Mouse (Mus musculus) spleen, postnatal 14 days (tissue): ENCODE measurements around the gene Hps3.
A peak's percentile ranks its signal among the peaks of the same experiment; 100 is the strongest.
"Not testable (repeated sequence)": the region's sequence is repeated elsewhere in the genome, so short reads cannot be mapped to it uniquely, and the experiment has no call there.

Experiments
- DNase-seq, 2 experiments: peaks; one replicate each; pipeline ENCODE4 v3.0.0; 2021 to 2022; ENCODE audit warnings: low spot score in 2 of 2

Gene Hps3

DNA sequence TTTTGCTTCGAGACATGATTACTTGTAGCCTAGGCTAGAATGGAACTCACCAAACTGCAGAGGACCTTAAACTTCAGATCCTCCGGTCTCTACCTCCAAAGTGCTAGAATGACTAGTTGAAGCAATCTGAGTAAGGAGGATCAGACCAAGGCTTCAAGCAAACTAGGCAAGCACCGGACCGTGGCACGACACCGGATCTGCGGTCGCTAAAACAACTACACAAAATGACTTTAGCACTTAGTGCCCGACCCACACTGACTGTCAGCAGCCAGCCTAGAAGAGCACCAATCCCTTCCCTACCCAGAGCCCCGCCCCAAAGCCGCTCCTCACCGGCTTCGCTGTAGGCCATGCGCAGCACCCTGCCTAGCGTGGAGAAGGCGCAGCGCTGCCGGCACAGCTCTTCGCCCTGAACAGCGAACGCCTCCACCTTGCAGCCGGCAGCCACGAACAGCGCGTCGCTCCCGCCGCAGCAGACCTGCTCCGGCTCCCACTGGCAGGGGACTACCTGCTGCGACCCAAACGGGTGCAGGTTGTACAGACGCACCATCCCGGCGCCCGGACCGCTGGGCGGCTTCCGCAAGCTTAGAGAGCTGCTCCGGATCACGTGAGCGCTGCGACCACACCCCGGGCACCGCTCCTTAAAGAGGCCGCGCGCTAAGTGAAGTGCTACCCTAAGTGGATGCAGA is at the start of gene Hps3:
Hps3 (minus strand) TSS at position 597 of the 686 bp plus-strand sequence.
- DNase-seq, result peak; percentile 72 to 76

DNA sequence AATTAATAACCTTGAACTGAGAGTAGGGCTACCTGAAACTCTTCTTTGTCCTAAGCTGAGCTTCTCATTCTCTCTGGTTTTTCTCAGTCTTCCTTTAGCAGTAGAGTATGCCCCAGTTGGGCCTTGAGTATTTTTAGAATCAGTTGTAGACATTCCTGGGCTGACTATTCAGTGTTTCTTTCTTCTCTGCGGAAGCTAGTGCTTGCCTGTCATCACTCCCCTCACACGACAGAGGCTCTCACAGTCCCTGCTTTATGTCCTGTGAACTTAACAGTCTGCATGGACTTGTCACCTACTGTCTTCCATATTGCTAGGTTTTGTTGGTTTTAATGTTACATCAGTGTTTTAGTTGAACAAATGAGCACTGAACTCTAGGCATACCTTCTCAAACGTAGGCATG is 47.0 kb upstream of the Hps3 start:
- DNase-seq, result no peak

DNA sequence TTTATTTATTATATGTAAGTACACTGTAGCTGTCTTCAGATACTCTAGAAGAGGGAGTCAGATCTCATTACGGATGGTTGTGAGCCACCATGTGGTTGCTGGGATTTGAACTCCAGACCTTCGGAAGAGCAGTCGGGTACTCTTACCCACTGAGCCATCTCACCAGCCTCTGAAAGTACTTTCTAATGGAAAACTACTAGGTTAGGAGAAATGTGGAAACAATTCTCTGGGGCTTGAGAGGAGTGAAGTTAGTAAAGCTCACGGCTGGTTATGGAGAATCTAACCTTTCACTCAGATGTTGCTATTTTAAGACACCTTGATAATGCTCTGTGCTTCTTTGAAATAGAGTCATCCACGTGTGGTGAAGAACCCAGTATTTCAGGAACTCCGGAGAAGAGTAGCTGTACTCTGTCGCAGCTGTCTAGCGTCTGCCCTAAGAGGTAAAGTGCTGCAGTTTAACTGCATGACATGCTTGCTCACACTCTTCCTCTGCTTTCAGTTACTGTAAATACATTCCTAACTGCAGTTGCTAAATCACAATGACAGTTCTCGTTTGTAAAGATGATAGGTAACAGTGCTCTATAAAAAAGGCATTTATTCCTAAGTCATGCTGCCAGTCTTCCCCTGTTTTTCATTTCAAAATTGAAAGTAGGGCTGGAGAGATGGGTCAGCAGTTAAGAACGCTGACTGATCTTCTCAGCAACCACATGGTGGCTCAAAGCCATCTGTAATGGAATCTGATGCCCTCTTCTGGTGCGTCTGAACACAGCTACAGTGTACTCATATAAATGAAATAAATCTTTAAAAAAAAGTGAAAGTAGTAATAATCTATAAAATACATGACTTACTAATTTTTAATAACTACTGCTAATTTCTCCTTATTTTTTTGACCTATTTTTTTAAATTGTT is 41.3 kb upstream of the Hps3 start:
- no peak for DNase-seq

DNA sequence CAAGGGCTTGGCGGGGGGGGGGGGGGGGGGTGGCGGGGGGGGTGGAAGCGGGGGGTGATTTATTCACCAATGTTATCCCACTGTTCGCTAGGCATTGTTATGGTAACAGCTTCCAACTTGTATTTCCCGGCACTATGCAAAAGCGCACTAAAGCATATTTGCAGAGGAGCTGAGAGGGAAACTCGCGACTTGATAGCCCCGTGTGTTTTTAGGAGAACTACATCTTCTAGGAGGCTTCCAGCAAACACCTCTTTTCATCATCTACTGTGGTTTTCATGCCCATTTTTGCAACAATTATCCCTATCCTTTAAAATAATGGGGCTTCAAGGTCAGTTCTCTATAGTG is 23.1 kb upstream of the Hps3 start:
- DNase-seq, result no peak

DNA sequence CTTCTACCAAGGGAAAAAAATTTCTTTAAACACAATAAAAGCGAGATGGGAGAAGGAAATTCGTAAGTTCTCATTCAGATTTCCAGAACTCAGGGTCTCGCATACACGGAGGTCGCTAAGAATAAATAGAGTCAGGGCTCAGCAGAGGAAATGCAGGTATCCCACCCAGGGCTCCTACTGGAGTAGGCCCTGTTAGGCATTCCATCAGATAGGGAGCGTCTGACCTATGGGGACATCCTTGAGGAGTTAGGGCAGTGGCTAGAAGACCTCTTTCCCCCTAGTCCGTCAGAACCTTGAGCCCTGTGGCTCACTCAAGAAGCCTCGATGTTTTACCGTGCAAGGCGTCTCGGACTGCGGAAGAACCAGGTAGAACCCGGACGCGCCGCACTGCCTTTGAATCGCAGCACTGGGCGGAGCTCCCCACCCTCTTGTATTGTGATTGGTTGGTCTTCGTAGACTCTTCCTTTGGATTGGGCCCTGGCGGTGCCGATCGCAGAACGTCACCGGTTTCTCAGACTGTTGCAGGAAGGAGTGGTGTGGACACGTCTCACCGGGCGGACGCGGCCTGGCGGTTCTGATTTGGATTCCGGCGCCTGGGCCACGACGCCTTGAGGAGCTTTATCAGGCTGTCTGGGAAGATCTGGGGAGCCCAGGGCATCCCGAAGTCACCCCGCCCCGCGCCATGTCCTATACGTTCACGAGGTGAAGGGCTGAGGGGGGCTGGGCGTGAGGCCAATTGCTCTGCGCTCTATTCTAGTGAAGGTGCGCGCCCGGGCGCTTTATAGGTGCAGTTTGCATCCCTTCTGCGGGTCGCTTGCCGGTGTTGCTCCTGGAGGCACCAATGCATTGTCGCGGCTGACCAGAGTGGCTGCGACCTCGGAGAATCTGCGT is 22.4 kb upstream of the Hps3 start, which contains the start of gene Hltf:
Hltf (plus strand) TSS at position 506 of the 891 bp plus-strand sequence.
- DNase-seq, result peak; percentile 82 to 85

DNA sequence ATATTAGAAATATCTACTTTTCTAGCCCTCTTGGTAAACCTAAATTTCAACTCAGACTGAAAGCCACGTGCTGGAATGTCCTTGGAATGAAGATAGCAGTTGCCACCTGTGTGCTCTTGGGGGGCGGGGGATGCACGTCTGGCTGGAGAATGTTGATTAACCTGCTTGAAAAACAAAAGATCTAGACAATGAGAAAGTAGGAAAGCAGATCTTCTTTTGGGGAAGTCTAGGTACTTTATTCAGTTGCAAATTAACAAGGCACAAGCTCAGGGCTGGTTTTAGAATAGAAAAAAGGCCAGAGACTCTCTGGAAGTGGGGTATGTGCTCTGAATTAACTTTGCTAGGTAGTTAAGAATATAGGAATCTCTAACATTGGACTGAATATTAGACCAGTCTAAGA is 9.6 kb upstream of the Hps3 start:
- DNase-seq, result not testable (repeated sequence)

DNA sequence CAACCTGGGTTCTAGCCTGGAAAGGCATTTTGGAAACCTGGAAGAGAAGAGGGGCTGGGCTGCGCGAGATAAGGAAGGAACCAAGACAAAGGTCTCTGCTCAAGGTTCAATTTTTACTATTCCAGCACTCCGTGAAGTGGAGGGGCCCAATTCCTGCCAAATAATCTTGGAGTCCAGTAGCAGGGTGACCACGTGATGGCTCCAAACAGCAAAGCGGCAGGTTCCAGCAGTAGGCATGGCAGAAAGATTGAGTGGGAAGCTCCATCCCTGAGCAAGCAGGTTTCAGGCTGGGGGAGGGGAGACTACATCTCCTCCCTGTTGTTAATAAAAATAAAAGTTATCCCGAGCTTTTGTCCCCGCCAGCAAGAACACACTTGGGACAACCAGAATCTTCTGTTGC is 6.3 kb upstream of the Hps3 start:
- not testable (repeated sequence) for DNase-seq

DNA sequence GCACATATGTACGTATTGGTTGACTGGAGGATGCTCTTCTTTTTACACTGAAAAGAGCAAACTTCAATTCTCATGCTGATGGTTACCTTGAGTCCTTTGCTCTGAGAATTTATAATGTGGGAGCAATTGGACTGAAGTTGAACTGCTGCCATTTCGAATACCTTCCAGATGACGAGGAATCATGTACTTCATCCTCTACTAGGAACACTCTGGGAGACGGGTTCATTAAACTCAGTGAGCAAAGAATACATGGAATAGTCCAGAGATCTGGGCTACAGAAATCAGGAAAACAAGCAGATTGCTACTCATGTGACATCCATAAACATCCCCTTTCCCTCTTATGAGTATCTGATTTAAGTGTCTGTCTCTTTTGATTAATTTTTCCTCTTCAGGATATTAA is 954 bp upstream of the Hps3 start:
- no peak for DNase-seq

DNA sequence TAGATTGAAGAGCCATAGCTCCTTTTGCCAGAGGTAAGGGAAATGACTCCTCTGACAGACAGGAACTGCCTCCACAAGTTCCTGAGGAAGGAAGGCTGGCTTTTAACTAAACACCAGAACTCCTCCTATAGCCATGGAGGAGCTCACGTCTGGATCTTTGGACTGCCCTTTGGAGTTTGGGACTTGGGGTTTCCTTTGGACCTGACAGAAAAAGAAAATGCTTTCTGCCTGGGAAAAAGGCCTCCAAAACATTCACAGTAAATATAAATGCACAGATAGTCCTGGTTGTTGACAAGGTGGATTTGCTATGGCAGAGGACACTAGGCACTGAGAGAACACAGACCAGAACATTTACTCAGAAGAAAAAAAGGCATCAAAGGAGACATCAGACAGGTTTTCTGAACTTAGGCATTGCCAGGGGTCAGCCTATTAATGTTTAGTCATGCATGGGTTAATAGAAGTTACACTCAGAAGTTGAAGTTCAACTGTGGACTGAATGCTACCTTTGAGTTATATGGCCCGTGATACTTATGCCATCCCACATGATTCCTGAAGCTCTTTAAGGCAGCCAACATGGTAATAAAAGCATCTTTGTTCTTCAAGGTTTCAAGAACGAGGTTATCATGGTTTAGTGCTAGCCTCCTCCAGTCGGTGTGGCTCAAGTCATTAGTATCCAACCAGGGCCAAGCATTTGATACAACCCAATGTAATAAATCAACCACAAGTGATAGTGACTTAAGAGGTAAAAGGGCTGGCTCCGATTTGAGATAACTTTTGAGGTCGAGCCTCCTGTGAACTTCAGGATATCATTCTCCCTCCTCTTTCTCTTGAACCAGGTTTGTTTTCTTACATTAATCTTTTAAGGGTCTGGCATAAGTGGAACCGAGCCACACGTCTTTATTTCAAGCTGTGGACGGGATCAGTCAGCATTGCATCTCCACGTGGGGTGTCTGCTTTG is 1.1 kb downstream of the Hps3 start:
- DNase-seq, result no peak

DNA sequence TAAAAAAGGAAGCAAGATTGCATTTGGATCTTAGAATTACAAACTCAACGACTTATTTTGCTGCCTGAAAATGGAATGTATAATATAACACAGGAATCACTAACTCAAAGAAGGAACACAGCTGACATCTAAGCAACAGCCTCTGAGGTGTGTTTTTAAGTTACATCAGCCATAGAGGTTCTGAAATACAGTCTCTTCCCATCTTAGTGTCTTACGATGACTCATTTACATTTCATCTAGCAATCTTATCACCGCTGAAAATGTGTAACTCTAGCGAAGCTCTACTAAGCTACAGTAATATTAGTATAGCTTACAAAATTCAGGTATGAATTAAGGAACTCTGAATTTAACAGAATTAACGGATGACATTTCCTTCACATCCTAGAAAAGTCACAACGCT is 4.3 kb downstream of the Hps3 start:
- DNase-seq, result no peak

DNA sequence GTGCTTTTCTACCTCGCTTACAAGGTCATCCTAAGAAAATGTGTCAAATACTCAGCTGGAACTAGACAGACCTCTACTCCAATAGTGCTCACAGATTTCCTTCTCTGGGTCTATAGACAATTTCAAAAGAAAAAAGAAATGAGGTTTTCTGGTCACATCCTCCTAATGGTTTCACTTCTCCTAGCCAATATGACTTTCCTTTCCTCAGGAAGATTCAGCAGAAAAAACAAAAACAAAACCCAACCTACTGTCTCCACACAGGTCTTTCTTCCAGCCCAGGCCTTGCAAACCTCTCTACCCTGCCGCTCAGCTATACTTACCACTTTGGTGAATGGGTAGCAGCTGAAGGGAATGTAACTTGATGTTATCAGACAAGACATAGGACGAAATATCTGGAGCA is 6.5 kb downstream of the Hps3 start:
- no peak for DNase-seq

DNA sequence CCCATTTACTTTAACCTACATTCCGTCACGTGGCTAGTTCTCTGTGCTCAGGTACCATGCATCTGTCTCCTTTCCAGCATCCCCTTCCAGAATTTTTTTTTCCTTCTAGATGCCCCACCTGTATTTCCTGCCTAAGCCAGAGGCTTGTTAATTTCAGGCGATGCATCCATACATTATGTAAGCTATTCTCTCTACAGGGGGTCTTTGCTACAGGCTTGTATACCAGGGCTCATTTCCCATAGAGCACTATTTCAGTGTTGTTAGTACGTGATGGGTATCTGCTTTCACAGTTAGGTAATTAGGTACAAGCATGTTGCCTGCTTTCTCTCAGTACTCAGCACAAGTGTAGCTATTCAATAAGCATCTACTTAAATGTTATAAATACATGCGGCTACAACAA is 7.3 kb downstream of the Hps3 start:
- DNase-seq, result no peak

DNA sequence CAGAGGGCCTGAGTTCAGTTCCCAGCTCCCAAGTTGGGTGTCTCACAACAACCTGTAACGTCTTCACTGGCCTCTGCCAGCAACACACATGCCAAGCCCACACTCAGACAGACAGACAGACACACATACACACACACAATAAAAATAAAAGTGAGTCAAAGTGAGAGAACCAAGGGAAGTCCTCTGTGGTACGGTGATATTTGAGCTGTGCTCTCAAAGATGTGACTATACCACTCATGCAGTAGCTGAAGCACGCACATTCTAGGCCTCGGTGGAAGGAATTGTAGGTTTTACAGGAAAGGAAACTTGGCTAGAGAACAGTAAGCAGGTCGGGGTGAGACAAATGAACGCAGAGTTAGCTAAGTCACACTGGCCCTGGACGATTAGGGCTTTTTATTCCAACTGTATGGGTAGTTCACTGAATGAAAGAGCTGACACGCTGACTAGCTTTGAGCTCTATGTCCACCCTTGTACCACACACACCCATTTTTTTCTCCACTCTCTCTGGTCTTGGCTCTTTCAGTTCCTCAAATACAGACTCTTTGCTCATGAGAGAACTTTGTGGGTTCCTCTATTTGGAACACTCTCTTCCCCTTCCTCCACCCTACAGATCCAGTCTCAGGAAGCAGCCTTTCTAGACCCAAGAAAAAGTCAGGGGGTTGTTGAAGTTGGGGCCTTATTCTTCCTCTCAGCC is 8.0 kb downstream of the Hps3 start:
- DNase-seq, result no peak

DNA sequence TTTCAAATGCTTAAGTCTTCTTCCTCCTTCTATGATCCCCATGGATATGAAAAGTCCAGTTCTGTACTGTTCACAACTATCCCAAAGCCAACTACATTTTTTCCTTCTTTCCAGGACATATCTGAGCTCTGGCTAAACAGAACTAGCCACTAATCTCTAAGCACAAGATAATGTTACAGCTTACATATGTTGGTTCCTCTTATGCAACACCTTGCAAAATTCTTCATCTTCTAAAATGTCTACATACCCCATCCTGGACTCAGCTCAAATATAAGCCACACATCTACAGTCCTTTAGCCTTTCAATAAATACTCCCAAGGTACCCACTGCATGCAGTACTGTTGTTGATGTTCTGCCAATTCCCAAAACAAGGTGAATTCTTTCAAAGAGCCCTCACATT is 8.6 kb downstream of the Hps3 start:
- no peak for DNase-seq

DNA sequence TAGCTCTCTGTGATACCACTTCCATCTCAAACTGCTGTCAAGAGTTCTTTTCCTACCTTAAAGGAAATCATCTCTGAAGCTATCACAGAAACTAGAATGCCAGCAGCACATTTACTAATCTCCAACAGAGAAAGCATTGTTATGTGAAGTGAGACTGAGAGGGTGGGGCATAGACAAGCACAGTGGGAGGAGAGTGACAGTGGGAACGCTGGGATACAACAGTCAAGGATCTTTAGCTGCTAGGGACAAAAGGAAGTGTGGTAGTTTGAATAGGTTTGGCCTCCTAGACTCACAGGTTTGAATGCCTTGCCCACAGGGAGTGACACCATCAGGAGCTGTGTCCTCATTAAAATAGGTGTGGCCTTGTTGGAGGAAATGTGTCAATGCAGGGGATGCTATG is 11.3 kb downstream of the Hps3 start:
- DNase-seq, result no peak

DNA sequence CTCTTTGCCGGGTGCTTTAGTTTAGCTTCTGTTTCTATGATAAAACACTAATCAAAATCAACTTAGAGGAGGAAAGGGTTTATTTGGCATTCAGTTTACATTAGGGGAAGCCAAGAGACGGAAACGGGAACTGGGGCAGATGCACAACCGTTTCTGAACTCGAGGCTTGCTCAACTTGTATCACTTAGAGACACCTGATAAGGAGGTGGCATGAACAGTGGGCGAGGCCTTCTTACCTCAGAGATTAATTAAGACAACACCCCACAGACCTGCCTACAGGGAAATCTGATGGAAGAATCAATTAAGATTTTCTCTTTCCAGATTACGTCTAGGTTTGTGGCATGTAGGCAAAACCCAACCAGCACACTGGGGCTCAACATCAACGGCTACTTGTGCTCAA is 17.0 kb downstream of the Hps3 start:
- no peak for DNase-seq

DNA sequence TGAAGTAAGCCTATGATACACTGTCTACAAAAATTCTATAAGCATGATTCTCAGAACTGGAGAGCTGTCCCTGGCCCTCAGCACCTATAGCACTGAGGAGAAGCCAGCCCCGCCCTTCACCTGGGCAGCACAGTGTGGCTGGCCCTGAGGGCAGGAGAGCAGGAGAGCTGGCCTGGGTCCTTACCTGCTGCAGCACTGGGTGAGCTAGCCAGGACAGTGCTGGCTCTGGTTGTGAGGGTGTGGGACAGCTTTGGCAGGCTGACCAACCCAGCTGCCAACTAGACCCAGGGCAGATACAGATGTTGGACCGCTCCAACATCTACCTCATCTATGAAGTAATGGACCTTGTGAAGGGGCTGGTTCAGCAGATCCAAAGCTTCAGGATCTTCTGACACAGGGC is 20.7 kb downstream of the Hps3 start:
- no peak for DNase-seq

DNA sequence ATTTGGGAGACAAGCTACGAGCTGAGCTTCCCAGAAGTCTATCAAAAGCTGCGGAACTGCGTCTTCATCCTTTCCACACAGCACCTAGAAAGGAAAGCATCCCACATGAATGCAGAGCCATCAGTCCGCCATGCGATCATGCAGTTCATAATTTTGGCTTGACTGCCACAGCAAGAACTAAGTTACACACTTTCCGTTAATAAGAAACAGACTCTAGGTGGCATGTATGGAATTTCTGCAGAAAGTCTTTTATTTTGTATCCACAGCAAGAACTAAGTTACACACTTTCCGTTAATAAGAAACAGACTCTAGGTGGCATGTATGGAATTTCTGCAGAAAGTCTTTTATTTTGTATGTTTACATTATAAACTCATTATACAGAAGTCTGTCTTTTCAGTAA is 24.2 kb downstream of the Hps3 start:
- not testable (repeated sequence) for DNase-seq

DNA sequence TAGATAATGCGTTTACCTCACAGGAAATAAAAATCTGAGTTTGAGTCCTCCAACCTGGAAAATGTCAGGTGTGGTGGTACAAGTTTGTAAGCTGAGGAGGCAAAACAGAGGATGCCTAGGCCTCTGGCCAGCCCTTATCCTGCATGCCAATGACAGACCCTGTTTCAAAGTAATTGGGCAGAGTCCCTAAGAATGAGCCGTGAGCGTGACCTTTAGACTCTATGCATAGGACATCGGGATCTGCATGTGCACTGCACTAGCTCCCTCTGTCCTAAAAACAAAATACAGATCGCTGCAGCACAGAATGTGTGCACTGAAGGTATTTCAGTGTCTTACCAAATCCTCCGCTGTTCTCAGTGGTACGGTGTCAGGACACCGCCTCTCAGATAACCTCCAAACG is 24.7 kb downstream of the Hps3 start:
- DNase-seq, result no peak

DNA sequence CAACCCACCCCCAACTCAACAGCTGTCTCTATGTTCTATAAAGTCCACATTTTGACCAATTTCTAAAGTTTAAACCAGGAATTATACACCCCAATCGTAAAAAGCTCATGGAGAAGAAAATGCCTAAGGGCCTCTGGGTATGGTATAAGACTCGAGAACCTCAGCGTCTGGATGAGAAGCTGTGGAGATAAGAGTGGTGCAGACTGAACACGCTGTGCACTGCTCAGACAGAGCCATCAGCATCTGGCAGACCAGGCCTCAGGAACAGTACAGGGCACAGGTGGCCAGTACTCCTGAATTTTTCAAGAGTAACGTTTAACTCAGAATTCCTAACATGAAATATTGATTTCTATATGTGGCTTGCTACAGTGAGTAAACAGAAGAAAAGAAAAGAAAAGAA is 27.4 kb downstream of the Hps3 start:
- no peak for DNase-seq
